Mouse (Mus musculus) C2C12 (cell line): ENCODE data around the gene Lmo1. TPM values are rescaled to one million over a fixed set of nuclear protein-coding genes. Genes with fewer than 3 reads are reported as not detected.

Source experiments
- H3K27me3 ChIP-seq: one replicate; pipeline ENCODE4 v1.6.1; 2011; ENCODE audit not compliant: control insufficient read depth, insufficient read depth, insufficient read length
- H3K36me3 ChIP-seq: one replicate; pipeline ENCODE4 v1.6.1; 2011; ENCODE audit not compliant: control insufficient read depth, insufficient read depth
- H3K4me3 ChIP-seq: one replicate; pipeline ENCODE4 v1.5.1; 2011; ENCODE audit warnings: mild to moderate bottlenecking, control low read depth; ENCODE audit not compliant: poor library complexity, insufficient read depth, severe bottlenecking
- H3K79me2 ChIP-seq: one replicate; pipeline ENCODE4 v1.6.1; 2011; ENCODE audit not compliant: control insufficient read depth, insufficient read depth
- H3K79me3 ChIP-seq: one replicate; pipeline ENCODE4 v1.6.1; 2011; ENCODE audit warnings: low read depth, control low read depth
- H3ac ChIP-seq: one replicate; pipeline ENCODE3; 2011; ENCODE audit warnings: low read depth; ENCODE audit not compliant: control insufficient read depth, insufficient read length
- CEBPB ChIP-seq: IDR thresholded peaks from one replicate; pipeline ENCODE4 v1.6.1; 2011; ENCODE audit warnings: low read depth, mild to moderate bottlenecking, control low read depth, moderate library complexity
- CTCF ChIP-seq: IDR thresholded peaks from one replicate; pipeline ENCODE4 v1.5.1; 2011; ENCODE audit not compliant: control insufficient read depth, insufficient read depth, insufficient read length
- FOSL1 ChIP-seq: IDR thresholded peaks from one replicate; pipeline ENCODE4 v1.8.0; 2011; ENCODE audit warnings: mild to moderate bottlenecking, low read length; ENCODE audit not compliant: poor library complexity, insufficient read depth, severe bottlenecking
- MAX ChIP-seq: IDR thresholded peaks from one replicate; pipeline ENCODE4 v1.6.1; 2011; ENCODE audit warnings: mild to moderate bottlenecking, control low read depth
- MYOD1 ChIP-seq: IDR thresholded peaks from one replicate; pipeline ENCODE4 v1.6.1; 2011; ENCODE audit warnings: low read depth; ENCODE audit not compliant: control insufficient read depth, insufficient read length
- MYOG ChIP-seq: IDR thresholded peaks from one replicate; pipeline ENCODE4 v1.6.1; 2011; ENCODE audit not compliant: control insufficient read depth, insufficient read length; ENCODE audit errors: extremely low read depth
- USF1 ChIP-seq: IDR thresholded peaks from one replicate; pipeline ENCODE4 v1.6.1; 2011; ENCODE audit warnings: low read depth, mild to moderate bottlenecking, control low read depth, moderate library complexity
- polyA plus RNA-seq: library from polyadenylated mRNA; unstranded; fragments of >200 nt; fragmentation: generic; extraction: Trizol; gene quantifications from one replicate; pipeline ENCODE4 v1.2.1, GENCODE M21; 2012; ENCODE audit warnings: missing spikeins

Lmo1 gene
- polyA plus RNA-seq, 1 experiment: 0.09 TPM

GRCm38 (mm10) chr7:109151088-109151487 is 23.9 kb downstream of the Lmo1 start:
- no peaks in the 10 kb centered on the region for H3K36me3 ChIP-seq
- no peak overlapping the region for H3K4me3 ChIP-seq
- no peak for TF ChIP-seq CEBPB
- no peak for TF ChIP-seq MYOD1
- no peak for TF ChIP-seq MYOG
- no peak for TF ChIP-seq CTCF
- TF ChIP-seq MAX: no peak
- no peak for TF ChIP-seq USF1
- TF ChIP-seq FOSL1: no peak
- H3ac ChIP-seq: no peak overlapping the region
- no peaks in the 10 kb centered on the region for H3K79me2 ChIP-seq
- H3K79me3 ChIP-seq: no peaks in the 10 kb centered on the region
- H3K27me3 ChIP-seq: no peaks in the 10 kb centered on the region

DNA sequence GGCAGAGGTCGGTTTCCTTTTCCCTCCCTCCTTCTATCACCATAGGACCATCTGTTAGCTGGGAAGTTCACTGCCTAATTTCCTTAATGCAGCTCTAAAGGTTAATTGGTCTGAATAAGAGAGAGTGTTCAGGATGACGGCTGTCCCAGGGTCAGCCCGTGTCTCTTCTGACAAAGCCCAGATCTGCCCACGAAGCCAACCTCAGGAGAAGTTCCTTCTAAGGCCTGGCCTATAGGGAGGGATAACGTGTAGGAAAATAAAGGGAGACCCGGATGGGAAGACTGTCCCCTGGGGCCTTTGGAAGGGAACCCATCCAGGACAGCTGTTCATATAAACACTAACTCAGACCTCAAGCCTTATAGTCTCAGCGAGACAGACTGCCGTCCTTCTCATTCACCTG is 29.8 kb downstream of the Lmo1 start:
- no peaks in the 10 kb centered on the region for H3K27me3 ChIP-seq
- no peaks in the 10 kb centered on the region for H3K79me3 ChIP-seq
- no peak for TF ChIP-seq MAX
- TF ChIP-seq CEBPB: no peak
- TF ChIP-seq FOSL1: no peak
- no peak for TF ChIP-seq USF1
- TF ChIP-seq MYOD1: no peak
- TF ChIP-seq CTCF: no peak
- no peak for TF ChIP-seq MYOG
- no peaks in the 10 kb centered on the region for H3K36me3 ChIP-seq
- H3ac ChIP-seq: no peak overlapping the region
- H3K4me3 ChIP-seq: no peak overlapping the region
- no peaks in the 10 kb centered on the region for H3K79me2 ChIP-seq

DNA sequence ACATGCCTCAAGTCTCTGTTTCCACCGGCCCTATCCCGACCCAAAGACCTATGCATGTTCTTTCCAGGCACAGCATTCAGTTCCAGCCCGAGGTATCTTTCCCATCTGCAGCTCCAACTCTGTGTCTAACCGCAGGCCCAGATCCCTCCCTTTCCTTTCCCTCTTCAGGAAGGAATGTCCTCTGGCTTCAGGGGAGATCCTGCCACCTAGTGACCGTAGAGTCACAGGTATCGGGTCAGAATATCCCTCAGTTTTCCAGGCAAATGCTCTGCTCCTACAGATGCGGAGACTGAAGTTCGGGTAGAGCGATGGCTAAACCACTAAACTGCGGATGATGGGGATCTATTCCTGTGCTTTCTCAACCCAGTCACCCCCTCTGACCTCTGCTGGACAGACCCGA is 30.3 kb downstream of the Lmo1 start:
- H3K4me3 ChIP-seq: no peak overlapping the region
- no peaks in the 10 kb centered on the region for H3K79me2 ChIP-seq
- no peak overlapping the region for H3ac ChIP-seq
- no peaks in the 10 kb centered on the region for H3K36me3 ChIP-seq
- H3K27me3 ChIP-seq: no peaks in the 10 kb centered on the region
- no peaks in the 10 kb centered on the region for H3K79me3 ChIP-seq
- no peak for TF ChIP-seq MAX
- no peak for TF ChIP-seq MYOG
- no peak for TF ChIP-seq CTCF
- no peak for TF ChIP-seq MYOD1
- no peak for TF ChIP-seq FOSL1
- TF ChIP-seq CEBPB: no peak
- TF ChIP-seq USF1: no peak

DNA sequence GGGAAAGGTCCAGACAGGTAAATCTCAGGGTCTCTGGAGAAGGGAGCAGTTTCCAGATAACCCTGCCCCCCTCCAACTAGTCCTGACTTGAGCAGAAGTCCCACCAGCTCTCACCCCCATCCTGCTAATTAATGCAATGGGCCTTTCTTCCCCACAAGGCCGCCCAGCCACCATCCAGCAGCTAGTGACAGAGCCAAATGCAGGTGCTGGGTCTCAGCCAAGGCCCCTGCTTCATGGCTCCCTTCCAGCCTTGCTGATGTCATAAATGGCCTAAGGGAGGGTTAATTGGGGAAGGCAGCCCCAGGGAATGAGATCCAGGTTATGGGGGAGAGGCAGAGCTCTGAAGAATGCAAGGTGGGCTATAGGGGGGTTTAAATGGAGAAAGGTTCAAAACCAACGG is 32.4 kb downstream of the Lmo1 start:
- no peaks in the 10 kb centered on the region for H3K36me3 ChIP-seq
- TF ChIP-seq MYOG (no peak), CTCF (no peak), CEBPB (no peak), USF1 (no peak), MYOD1 (no peak), MAX (no peak), FOSL1 (no peak)
- no peaks in the 10 kb centered on the region for H3K27me3 ChIP-seq
- no peaks in the 10 kb centered on the region for H3K79me2 ChIP-seq
- H3K79me3 ChIP-seq: no peaks in the 10 kb centered on the region
- H3K4me3 ChIP-seq: no peak overlapping the region
- H3ac ChIP-seq: no peak overlapping the region

DNA sequence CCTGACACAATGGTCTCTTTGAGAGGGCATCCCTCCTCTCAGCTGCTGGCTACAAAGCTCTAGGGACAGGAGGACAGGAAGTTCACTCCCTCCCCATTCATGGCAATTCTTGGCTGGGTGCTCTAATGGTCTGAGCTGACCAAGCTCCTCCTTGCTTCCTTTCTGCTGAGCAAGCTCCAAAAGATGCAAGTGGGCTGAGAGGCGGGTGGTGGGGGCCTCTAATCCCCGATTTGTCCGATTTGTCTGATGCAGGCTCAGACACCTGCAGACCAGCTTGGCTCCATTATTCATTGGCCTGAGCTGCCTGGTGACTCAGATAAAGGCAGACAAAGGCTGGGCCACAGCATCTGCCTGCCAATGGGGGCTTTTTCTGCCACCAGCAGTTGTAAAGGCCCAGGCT is 33.3 kb downstream of the Lmo1 start:
- H3K4me3 ChIP-seq: no peak overlapping the region
- H3K27me3 ChIP-seq: no peaks in the 10 kb centered on the region
- TF ChIP-seq CTCF (no peak), MYOG (no peak), MYOD1 (no peak), MAX (no peak), FOSL1 (no peak), CEBPB (no peak), USF1 (no peak)
- H3K36me3 ChIP-seq: no peaks in the 10 kb centered on the region
- no peak overlapping the region for H3ac ChIP-seq
- H3K79me2 ChIP-seq: no peaks in the 10 kb centered on the region
- H3K79me3 ChIP-seq: no peaks in the 10 kb centered on the region

- Histone ChIP-seq H3ac (no peak overlapping the region), H3K36me3 (no peaks in the 10 kb centered on the region)
- no peak for TF ChIP-seq CTCF
- no peak for TF ChIP-seq FOSL1
- no peak for TF ChIP-seq MAX
- TF ChIP-seq USF1: no peak
- TF ChIP-seq MYOG: no peak
- no peak for TF ChIP-seq MYOD1
- no peak for TF ChIP-seq CEBPB
Measured at GRCm38 (mm10) chr7:109141054-109141453, 34.0 kb downstream of the Lmo1 start.

More at GRCm38 (mm10) chr7:109141054-109141453, 34.0 kb downstream of the Lmo1 start:
- H3K27me3 ChIP-seq: no peaks in the 10 kb centered on the region
- H3K79me2 ChIP-seq: no peaks in the 10 kb centered on the region
- H3K79me3 ChIP-seq: no peaks in the 10 kb centered on the region
- no peak overlapping the region for H3K4me3 ChIP-seq
